Mouse (Mus musculus) intestine, postnatal 0 days (tissue): ENCODE measurements around the gene Tmem144. TPM values are rescaled to one million over a fixed set of nuclear protein-coding genes. Genes with fewer than 3 reads are reported as not detected.

Experiments
- ATAC-seq: fragments of 200-750 bp; cut with Nextera tagmentation; 2 replicates; pipeline ENCODE4 v1.8.0; 2017; ENCODE audit warnings: mild to moderate bottlenecking, moderate TSS enrichment, moderate library complexity
- H3K27ac ChIP-seq: fragments of 300-500 bp; sonication (generic); 2 replicates; pipeline ENCODE4 v1.5.1; 2014; ENCODE audit warnings: mild to moderate bottlenecking, low read depth, low read length, moderate library complexity
- H3K27me3 ChIP-seq: fragments of 300-500 bp; sonication (generic); replicated peaks from 2 replicates; pipeline ENCODE4 v1.6.1; 2014; ENCODE audit warnings: low read length, mixed read lengths; ENCODE audit not compliant: control insufficient read depth, insufficient read depth
- H3K36me3 ChIP-seq: fragments of 300-500 bp; sonication (generic); 2 replicates; pipeline ENCODE4 v1.6.1; 2014; ENCODE audit warnings: mild to moderate bottlenecking, moderate library complexity; ENCODE audit not compliant: control insufficient read depth, insufficient read depth
- H3K4me1 ChIP-seq: fragments of 300-500 bp; sonication (generic); replicated peaks from 2 replicates; pipeline ENCODE4 v1.6.1; 2014; ENCODE audit warnings: antibody characterized with exemption, low read length, mixed read lengths; ENCODE audit not compliant: control insufficient read depth, insufficient read depth
- H3K4me2 ChIP-seq: fragments of 300-500 bp; sonication (generic); replicated peaks from 2 replicates; pipeline ENCODE4 v1.6.1; 2014; ENCODE audit warnings: low read depth, mild to moderate bottlenecking, moderate library complexity
- H3K4me3 ChIP-seq: fragments of 300-500 bp; sonication (generic); 2 replicates; pipeline ENCODE4 v1.5.1; 2014; ENCODE audit warnings: low read depth, low read length
- H3K9ac ChIP-seq: fragments of 300-500 bp; sonication (generic); 2 replicates; pipeline ENCODE4 v1.6.1; 2014; ENCODE audit warnings: mild to moderate bottlenecking, low read depth, low read length
- H3K9me3 ChIP-seq: fragments of 300-500 bp; sonication (generic); 2 replicates; pipeline ENCODE4 v1.6.1; 2016; ENCODE audit warnings: mixed run types; ENCODE audit not compliant: control insufficient read depth
- CTCF ChIP-seq: sonication (generic); IDR thresholded peaks from 2 replicates; pipeline ENCODE4 v1.5.1; 2016; ENCODE audit warnings: low read depth, mild to moderate bottlenecking, control low read depth, antibody characterized with exemption, moderate library complexity
- WGBS: fragments of 180-500 bp; shearing (Covaris S2); extraction: QIAGEN DNeasy Blood & Tissue Kit; methylation state at CpG from one replicate; pipeline ENCODE4 v1.1.7; 2014; 5-methylcytosine and 5-hydroxymethylcytosine counted together
- polyA plus RNA-seq: library from polyadenylated mRNA; unstranded; fragments of >200 nt; fragmentation: Nextera tagmentation; extraction: Ambion mirVana; gene quantifications from 2 replicates; pipeline ENCODE4 v1.2.1, GENCODE M21; 2015

Tmem144 gene
- polyA plus RNA-seq, 1 experiment from 2014 or later = 59.3 TPM

DNA sequence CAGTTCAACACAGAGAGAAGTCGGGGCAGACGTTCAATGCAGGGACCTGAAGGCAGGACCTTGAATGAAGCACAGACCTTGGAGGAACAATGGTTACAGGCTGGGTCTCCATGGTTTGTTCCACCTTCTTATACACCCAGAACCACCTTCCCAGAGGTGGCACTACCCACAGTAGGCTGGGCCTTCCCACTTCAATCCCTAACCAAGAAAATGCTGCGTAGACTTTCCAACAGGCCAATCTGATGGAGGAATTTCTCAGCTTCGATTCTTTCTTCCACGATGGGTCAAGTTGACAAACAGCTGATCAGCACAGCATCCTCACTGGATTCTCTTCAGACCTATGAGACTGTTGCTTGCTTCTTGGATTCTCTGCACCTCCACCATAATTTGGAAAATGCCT is 22.9 kb upstream of the Tmem144 start:
- Histone ChIP-seq H3K4me3 (no peak overlapping the region), H3K4me2 (no peak overlapping the region), H3K27me3 (no peaks in the 10 kb centered on the region), H3K27ac (no peak overlapping the region), H3K36me3 (no peaks in the 10 kb centered on the region), H3K4me1 (0 out of 2 replicates have a peak, but pooled peaks cover 4% of the 10 kb centered on the region), H3K9me3 (no peaks in the 10 kb centered on the region), H3K9ac (no peak overlapping the region)
- 84% methylated on average over 5 of the region's 5 CpGs for WGBS
- no peak for TF ChIP-seq CTCF
- ATAC-seq = no peak

DNA sequence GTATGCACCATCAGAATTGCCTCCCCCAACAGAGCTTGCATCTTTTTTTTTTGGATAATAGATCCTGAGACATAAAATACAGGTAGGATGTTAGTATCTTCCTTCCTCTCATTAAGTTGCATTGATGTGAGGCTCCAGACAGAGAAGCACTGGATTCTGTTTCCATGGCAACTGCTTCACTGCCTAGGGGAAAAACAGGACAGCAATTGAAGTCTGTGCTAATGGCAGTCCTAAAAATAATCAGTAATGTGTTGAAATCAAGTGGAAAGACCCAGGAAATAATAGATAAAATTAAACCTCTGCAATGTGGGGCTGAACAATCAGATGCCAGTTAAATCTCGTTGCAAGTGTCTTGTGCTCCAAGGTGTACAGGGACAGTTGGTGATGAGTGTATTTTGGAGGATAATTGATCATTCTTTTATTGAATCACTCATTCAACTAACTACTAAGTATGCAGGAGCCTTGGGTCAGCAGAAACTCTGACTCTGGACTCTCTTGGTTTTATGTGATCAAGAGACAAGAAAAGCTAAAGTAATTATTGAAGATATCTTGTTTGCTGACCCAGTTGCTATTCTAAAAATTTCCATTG is 14.6 kb upstream of the Tmem144 start:
- H3K4me2 ChIP-seq = no peak overlapping the region
- no peak overlapping the region for H3K9ac ChIP-seq
- H3K4me3 ChIP-seq = no peak overlapping the region
- H3K27me3 ChIP-seq = no peaks in the 10 kb centered on the region
- no peak overlapping the region for H3K27ac ChIP-seq
- TF ChIP-seq CTCF = no peak
- H3K36me3 ChIP-seq = no peaks in the 10 kb centered on the region
- H3K4me1 ChIP-seq = 0 out of 2 replicates have a peak, but pooled peaks cover 2% of the 10 kb centered on the region
- H3K9me3 ChIP-seq = no peaks in the 10 kb centered on the region
- no peak for ATAC-seq
- 66% methylated on average over 1 of the region's 1 CpGs for WGBS

DNA sequence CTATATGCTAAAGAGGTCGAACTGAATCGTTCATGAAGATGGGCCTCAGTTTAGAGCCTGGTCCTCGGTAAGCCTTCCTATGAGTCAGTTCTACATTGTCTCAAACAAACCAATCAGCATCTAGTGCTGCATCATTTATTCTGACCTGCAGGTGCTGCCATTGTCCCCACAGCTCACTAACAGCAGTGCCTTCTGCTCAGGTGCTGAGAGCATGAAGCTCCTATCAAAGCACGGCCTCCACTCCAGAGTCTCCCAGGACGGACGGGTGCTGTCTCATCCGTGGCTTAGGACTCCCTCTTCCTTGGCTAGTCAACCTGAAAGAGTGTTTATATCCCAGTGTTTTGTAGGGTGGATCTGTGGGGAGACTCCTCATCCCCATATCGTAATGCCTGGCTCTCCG is 14.0 kb upstream of the Tmem144 start:
- Histone ChIP-seq H3K36me3 (no peaks in the 10 kb centered on the region), H3K4me2 (no peak overlapping the region), H3K4me3 (no peak overlapping the region), H3K9ac (no peak overlapping the region), H3K4me1 (0 out of 2 replicates have a peak, but pooled peaks cover 2% of the 10 kb centered on the region), H3K27me3 (no peaks in the 10 kb centered on the region), H3K9me3 (no peaks in the 10 kb centered on the region), H3K27ac (no peak overlapping the region)
- no peak for TF ChIP-seq CTCF
- 87% methylated on average over 9 of the region's 9 CpGs for WGBS
- ATAC-seq = no peak

DNA sequence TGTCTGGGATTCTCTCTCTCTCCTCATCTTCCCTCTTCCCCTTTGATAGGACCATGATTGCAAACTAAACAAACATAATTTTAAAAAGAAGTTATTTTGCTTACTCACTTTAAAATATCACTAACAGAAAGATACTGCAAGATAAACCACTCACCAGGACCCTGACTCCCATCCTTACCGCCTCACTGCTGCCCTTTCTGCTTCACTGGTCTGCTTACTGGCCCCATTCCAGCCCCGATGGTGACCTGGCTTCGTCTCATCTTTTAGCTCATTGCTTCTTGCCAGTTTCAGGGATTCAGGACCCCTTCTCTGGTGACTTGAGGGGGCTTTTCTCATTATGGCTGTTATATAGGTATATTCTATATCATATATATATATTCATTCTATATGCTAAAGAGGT is 13.5 kb upstream of the Tmem144 start:
- no peak for ATAC-seq
- no peak for TF ChIP-seq CTCF
- no peaks in the 10 kb centered on the region for H3K27me3 ChIP-seq
- no peak overlapping the region for H3K4me2 ChIP-seq
- no peaks in the 10 kb centered on the region for H3K9me3 ChIP-seq
- no peak overlapping the region for H3K4me3 ChIP-seq
- no peak overlapping the region for H3K27ac ChIP-seq
- WGBS = 87% methylated on average over 3 of the region's 3 CpGs
- H3K36me3 ChIP-seq = no peaks in the 10 kb centered on the region
- H3K9ac ChIP-seq = no peak overlapping the region
- 0 out of 2 replicates have a peak, but pooled peaks cover 2% of the 10 kb centered on the region for H3K4me1 ChIP-seq

DNA sequence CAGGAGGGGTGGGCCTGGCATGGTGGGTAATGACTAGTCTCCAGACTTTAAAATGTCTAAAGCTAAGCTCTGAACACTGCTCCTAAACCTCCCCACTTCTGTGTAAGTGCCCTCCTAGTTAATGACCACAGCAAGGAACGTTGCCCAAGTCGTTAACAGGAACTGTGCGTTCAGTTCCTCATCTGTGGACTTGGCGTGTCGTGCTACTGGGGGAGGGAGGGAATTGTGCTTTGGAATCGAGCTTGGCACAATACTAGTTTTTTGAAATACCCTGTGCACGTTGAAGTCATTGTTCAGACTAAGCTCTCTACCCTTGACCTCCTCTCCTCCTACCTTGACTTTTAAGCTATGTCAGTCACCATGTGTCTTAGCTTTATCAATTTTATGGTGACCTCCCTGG is 12.3 kb upstream of the Tmem144 start:
- no peak for TF ChIP-seq CTCF
- Histone ChIP-seq H3K27me3 (no peaks in the 10 kb centered on the region), H3K27ac (no peak overlapping the region), H3K9ac (no peak overlapping the region), H3K4me3 (no peak overlapping the region), H3K9me3 (no peaks in the 10 kb centered on the region), H3K4me2 (no peak overlapping the region), H3K36me3 (no peaks in the 10 kb centered on the region), H3K4me1 (0 out of 2 replicates have a peak, but pooled peaks cover 2% of the 10 kb centered on the region)
- WGBS = 50% methylated on average over 7 of the region's 7 CpGs
- ATAC-seq = no peak

DNA sequence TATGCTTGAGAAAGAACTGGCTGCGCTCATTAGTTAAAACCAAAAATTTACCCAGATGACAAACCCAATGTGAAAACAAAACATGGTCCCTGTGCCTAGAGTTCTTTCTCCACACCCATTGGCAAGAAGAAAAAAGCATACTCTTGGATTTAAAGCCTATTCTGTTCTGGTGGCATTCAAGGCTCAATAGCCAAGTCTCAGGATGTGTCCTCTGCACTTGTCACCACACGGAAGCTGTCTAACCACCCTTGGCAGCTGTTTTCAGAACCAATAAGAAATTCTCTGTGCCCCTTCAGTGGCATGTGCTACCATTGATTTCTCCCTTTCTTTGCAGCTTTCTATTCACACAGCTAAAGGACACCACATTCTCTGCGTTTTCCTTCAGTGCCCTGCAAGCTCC is 5.6 kb upstream of the Tmem144 start:
- H3K4me3 ChIP-seq = no peak overlapping the region
- WGBS = 61% methylated on average over 3 of the region's 3 CpGs
- H3K9ac ChIP-seq = no peak overlapping the region
- H3K9me3 ChIP-seq = no peaks in the 10 kb centered on the region
- no peak for ATAC-seq
- no peak overlapping the region for H3K4me2 ChIP-seq
- no peak for TF ChIP-seq CTCF
- H3K36me3 ChIP-seq = no peaks in the 10 kb centered on the region
- H3K27ac ChIP-seq = no peak overlapping the region
- H3K4me1 ChIP-seq = no peaks in the 10 kb centered on the region
- H3K27me3 ChIP-seq = no peaks in the 10 kb centered on the region

DNA sequence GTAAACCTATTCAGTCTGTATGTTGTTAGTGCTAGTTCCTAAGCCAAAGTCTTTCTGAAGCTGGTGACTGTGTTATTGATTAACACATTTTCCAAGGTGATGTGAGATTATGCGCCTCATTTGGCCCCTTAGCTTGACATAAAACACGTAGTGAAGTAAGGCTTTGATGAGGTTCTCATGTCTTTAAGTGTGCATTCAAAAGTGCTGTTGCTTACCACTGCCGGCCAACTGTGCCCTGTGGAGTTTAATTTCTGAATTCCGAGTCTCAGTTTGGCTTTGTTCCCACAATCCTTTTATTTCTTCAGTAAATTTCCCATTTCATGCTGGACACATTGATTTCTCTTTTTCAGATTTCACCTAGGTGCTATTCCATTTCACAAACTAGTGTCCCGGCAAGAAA is 5.2 kb upstream of the Tmem144 start:
- Histone ChIP-seq H3K4me3 (no peak overlapping the region), H3K4me2 (no peak overlapping the region), H3K9ac (no peak overlapping the region), H3K36me3 (no peaks in the 10 kb centered on the region), H3K27ac (no peak overlapping the region), H3K9me3 (no peaks in the 10 kb centered on the region), H3K4me1 (no peaks in the 10 kb centered on the region), H3K27me3 (no peaks in the 10 kb centered on the region)
- no peak for TF ChIP-seq CTCF
- 51% methylated on average over 5 of the region's 5 CpGs for WGBS
- 0 out of 2 replicates have a peak, but pooled peaks have one; percentile 20 for ATAC-seq
